Mouse (Mus musculus) fat pad, adult 2 months (tissue): ENCODE data around the gene Rfx2.

ENCODE experiments used
- DNase-seq: peaks from one replicate; pipeline ENCODE4 v3.0.0-alpha.2; 2011; ENCODE audit warnings: low read depth, low spot score; ENCODE audit errors: extremely low read depth

Rfx2 gene

DNA sequence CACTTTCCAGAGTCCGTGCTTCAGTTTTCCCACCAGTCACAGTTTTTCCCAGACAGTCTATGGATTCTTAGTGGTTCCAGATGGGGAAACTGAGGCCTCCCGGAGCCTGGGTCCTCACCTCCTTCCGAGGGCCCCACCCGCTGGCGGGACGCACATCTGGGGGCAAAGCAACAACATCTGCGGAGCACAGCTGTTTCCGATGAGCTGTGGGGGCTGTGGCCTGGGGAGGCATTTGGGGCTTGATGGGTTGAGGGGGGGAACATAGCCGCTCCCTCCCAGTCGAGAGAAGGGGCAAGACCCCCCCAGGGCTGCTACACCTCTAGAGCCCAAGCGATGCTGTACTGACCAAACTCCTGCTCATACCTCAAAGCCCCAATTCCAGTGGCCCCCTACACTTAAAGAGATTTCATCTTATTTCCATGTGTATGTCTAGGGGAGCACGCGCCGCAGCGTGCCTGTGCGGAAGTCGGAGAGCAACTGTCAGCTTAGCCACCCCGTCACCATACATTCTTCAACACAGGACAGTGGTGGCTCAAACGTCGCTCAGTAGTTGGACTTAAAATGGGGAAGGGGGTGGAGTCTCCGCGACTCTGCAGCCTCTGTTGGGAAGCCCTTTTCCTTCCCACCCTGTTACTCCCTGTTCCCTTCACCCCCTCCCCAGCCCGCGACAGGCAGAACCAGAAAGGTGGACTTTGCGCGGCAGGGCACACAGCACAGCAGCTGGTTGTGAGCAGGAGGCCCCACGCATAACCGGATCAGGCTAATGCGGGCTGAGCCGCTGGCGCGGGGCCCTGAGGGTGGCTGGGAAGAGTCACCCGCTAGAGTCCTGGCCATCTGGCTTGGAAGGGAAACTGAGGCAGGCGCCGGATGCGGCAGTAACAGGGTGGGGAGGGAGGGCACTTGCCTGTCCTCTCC, 76.3 kb downstream of the Rfx2 start:
- no peak for DNase-seq

DNA sequence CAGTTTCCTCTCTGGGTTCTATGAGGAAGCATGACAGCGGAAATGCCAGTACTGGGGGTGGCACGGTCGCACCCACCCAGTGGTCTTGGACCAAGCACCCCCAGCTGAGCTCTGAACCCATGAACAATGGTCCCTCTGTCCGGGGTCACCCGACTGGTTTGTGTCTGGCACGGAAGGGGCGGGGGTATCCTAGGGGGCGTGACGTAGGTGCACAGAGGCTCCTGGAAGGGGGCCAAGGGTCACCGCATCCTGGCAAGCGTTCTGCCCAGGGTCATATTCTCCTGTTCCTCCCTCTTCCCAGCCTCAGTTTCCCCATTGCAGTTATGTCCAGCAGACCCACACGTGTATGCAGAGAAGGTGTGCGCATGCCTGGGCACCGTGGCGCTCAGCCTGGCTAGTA, 77.4 kb downstream of the Rfx2 start:
- DNase-seq = no peak

DNA sequence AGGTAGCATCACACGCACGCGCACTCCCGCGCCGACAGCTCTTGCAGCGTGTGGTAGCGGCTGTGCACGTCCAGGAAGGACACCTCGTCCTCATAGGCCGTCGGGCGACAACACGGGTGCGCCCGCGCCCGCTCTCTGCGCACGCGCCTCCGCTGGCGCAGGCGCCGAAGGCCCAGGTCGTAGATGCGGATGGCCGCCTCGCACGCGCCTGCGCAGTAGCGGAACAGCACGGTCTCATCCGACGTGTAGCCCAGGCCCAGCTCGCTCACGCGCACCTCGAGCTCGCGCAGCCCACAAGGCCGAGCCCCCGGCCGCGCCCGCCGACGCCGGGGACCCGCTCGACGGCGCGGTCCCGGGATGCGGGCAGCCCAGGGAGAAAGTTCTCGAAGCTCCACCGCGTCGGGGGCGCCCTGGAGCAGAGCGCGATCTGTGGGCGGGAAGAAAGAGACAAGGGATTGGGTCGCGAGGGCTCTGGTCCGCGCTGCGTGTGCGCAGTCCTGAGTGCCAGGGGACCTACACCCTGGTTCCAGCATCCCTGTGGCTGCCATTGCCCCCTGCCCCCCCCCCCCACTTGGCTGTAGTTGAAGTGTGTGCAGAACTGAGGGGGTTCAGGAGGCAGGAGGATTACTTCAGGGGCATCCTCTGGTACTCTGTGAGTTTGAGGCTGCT, 79.3 kb downstream of the Rfx2 start:
- DNase-seq = no peak

DNA sequence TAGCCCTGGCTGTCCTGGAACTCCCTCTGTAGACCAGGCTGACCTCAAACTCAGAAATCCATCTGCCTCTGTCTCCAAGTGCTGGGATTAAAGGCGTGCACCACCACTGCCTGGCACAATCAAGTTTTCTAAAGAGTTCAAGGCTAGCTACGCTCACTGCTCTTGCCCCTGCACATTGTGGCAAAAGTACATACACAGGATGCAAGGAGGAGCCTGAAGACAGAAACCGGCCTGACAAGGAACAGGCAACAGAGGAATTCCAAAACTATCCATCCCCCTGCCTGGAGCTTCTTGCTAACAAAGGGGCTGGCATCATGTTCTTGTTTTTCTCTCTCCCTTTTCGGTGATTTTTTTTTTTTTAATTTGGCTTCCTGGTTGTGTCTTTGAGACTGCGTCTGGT, 86.6 kb downstream of the Rfx2 start:
- no peak for DNase-seq

DNA sequence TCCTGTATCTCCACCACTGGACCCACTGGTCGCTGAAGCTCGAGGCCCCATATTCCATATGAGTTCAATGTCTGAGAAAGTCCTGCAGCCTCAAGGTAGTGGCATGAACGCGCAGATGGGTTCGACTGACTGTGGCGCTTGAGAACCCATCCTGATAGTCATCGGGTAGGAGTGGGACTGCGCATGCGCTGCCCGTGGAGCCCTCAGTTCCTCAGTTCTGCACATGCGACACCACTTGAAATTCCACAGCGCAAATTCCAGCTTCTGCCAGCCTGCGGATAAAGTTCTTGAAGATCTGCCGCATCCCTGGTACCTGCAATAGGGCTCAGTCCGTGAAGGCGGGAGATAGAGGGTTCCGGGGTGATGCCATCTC, 90.0 kb downstream of the Rfx2 start:
- DNase-seq = no peak

DNA sequence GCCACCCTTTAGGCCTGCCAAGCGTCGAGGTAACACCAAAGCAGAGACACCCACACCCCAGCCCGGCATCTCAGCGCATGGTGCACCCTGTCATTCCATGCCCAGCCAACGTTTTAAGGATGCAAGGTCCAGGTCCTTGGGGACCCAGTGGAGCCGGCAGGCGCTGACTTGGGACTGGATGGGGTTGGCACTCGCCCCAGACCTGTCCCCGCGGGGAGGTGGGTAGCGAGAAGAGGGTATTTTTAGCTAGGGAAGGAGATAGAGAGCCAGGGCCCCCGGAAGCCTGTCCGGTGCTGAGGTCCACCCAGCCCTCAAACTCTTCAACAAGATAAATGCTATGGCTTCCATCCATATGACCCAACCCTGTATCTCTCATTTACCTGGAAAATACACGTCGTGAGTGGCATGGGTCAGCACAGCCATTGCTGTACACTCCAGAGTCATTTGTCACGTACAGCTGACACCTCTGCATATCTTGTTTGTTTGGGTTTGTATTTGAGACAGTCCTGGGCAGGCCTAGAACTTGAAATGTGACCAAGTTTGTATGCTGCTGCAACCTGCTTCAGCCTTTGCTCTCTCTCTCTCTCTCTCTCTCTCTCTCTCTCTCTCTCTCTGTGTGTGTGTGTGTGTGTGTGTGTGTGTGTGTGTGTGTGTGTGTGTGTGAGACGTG, 90.6 kb downstream of the Rfx2 start:
- DNase-seq = no peak

DNA sequence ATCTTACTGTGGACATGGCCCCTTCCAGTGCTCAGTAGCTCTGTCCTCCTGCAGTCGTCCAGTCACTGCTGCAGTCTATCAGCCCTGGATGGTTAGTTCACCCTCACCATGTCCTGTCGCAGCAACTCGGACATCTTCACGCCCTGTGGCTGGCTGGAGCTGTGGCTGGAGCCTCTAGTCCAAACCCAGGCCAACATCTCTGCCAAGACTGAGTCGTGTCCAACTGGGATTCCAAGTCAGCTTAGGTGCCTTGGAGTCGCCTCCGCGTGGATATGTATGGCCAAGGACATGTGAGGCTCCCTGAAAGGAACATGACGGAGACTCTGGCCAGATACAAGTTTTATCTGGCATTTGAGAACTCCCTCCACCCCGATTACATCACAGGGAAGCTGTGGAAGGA, 92.6 kb downstream of the Rfx2 start:
- no peak for DNase-seq

DNA sequence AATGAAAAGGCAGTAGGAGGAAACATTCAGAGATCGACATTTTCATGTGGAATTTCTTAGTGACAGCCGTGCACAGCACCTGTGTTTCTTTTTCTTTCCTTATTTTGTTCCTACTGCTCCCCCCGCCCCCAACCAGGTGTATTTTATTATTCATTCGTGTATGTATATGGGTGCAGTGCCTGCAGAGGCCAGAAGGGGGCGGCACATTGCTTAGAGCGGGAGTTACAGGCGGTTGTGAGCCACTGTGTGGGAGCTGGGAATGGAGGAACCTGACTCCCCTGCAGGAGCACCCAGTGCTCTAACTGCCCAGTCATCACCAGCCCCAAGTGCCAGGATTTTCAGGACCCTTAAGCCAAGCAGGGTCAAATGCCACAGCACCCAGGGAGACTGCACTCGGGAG, 94.3 kb downstream of the Rfx2 start:
- no peak for DNase-seq

DNA sequence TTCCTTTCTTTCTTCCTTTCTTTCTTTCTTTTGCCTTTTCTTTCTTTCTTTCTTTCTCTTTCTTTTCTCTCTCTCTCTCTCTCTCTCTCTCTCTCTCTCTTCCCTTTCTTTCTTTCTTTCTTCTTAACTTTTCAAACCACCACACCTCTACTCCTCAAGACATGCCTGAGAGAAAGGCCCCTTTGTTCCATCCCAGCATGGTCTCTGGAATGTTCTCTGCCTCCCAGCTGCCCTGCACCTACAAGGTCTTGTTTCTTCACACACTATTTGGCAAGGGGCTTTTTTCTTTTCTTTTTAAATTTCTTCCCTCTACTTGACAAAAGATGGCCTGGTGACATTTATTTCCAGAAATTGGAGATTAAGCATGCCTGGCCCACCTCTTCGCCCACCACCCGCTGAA, 101.2 kb downstream of the Rfx2 start:
- DNase-seq = no peak

DNA sequence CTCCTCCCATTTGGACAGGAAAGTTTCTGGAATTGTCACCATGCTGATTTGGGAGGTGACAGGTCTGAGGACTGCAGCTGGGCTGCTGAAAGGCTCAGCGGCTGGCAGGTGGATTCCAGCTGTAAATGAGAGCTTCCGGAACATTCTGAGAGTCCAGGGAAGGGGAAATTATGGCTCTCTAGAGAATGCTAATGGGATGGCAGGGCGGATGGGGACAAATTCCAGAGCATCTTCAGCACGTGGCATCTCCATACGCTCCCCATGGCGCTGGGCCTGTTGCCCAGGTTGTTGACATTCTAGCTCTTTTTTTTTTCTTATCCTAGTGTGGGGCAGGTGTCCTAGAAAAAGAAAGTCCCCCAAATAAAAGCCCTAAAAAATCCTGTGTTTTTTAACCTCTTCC, 101.7 kb downstream of the Rfx2 start:
- no peak for DNase-seq

DNA sequence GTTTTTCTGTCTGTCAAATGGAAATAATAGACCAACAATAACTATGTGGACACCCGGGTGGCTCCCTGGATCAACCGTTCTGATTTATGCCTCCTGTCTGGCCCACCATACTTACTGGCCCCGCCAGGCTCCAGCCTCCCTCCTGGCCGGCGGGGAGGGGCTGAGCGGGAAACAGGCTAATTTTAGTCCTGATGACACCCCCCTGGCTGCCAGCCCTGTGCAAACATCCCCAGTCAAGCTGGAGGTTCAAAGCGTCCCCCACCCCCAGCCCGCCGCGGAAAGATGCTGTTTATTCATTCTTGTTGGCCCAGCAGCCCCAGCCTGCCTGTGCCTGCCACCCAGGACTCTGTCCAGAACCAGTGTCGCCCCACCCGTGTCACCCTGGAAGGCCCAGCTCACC, 102.7 kb downstream of the Rfx2 start:
- DNase-seq = no peak

DNA sequence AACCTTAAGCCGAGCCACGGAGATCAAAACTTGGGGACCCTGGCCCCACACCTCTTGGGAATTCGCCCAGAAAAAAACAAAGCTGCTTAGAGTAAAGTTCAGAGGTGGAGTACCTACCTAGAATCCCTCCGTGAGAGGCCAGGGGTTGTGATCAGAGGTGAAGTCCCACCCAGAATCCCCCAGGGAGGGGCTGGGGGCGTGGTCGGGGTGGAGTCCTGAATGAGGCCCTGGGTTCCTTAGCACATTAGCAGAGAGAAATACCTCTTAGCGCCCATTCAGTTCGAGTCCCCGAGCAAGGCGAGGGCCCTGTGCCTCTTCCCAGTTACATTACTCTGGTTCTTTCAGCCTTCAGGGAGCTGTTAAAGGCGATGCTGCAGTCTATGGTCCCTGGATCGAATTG, 103.2 kb downstream of the Rfx2 start:
- no peak for DNase-seq

DNA sequence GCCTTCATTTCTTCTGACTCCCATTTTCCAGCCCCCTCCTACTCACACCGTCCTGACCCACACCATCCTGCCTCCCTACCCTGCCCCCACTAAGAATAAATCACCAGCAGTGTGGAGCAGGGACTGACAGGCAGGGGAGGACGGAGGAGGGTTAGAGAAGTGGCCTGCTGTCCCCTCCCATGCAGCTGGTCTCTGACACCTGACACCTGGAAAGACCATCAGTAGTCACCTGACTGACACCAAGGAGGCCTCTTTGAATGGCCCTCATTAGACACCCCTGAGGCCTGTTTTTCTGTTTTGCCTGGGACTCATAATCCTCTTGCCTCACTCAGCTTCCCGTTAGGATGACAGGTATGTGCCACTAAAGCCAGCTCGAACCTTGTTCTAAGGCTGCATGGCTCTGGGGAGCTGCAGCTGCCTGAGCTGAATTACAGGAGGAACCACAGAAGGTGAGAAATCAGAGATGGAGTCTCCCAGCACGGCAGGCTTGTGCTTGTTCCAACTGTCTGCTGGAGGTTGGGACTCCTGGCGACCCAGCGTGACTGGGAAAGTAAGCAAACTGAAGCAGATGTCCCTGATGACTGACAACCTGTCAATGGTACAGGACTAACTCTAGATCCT, 103.7 kb downstream of the Rfx2 start:
- no peak for DNase-seq
